Mouse (Mus musculus): ENCODE measurements around the gene Cyp2c38. TPM values are rescaled to one million over a fixed set of nuclear protein-coding genes. Genes with fewer than 3 reads are reported as not detected.

The Cyp2c38 gene
- not detected in 2 replicates for polyA plus RNA-seq (2012; rRNA removed)

DNA sequence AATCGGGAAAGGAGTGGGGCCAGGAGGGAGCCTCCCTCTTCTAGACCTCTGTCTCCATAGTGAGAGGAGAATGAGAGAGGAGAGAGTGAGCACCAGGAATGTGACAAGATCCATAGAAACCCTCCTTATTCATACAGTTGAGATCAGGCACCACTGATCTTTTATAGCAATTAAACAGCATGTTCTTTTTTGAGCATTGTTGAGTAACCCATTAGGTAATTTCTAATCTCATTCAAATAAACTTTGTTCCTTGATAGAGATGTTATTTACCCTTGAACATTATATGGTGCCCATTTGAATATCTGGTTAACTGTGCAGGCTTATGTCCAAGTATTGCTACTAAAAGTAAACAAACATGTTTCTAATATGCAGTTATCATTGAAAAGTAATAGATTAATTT, at the start of gene Cyp2c38:
Cyp2c38 (minus strand) TSS at position 135 of the 400 bp plus-strand sequence.

DNA sequence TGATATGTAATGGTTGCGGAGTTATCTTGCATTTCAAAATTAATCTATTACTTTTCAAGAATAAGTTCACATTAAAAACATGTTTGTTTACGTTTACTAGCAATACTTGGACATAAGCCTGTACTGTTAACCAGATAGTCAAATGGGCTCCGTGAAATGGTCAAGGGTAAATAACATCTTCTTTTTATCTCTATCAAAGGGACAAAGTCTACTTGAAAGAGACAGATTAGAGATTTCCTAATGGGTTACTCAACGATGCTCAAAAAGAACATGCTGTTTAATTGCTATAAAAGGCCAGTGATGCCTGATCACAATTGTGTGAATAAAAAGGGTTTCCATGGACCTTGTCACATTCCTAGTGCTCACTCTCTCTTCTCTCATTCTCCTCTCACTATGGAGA, 47.7 kb upstream of the Cyp2c38 start, which contains the start of gene Cyp2c39:
Cyp2c39 (plus strand) TSS at position 329 of the 400 bp plus-strand sequence.

Other genes with a start within 250 kb of the Cyp2c38 start
- not detected in 2 replicates for gene Cyp2c29, start 193.7 kb downstream of the Cyp2c38 start, polyA plus RNA-seq (2012; rRNA removed)
- not detected in 2 replicates for gene Cyp2c39, start 47.8 kb upstream of the Cyp2c38 start, polyA plus RNA-seq (2012; rRNA removed)
- 0.04 and 0.06 TPM in 2 replicates for gene Cyp2c67, start 186.0 kb upstream of the Cyp2c38 start, polyA plus RNA-seq (2012; rRNA removed)

Data from central nervous system, embryonic 11.5 days (tissue).